8 mouse cellular contexts compared by ENCODE assay signal in genomic region chr2:180966092-180966882, GRCm38 (mm10). TPM values are rescaled to one million over a fixed set of nuclear protein-coding genes. Genes with fewer than 3 reads are reported as not detected.
DNase-seq lines count a peak whose midpoint lies in the region; ATAC-seq and TF ChIP-seq lines count a peak whose summit lies in the region.

No protein-coding gene starts in this region.

- no peak for TF ChIP-seq EP300 in ES-Bruce4 (IDR thresholded peaks at IDR 0.05; ENCODE audit: insufficient read depth, low read depth, low read length)
- no peak for TF ChIP-seq EP300 in stomach, postnatal 0 days (optimal IDR thresholded peaks at IDR 0.05)

- ATAC-seq in heart, embryonic 12.5 days (ENCODE audit: insufficient number of reproducible peaks, low FRiP score) = no peak
- no peak for ATAC-seq in embryonic facial prominence, embryonic 11.5 days (replicated peaks; ENCODE audit: insufficient number of reproducible peaks, low FRiP score, low TSS enrichment, low read depth)
- ATAC-seq in inflammation-experienced regulatory T-cells, adult 6 months = peak; percentile 64
- no peak for ATAC-seq in lung, embryonic 16.5 days (ENCODE audit: low read depth)
- peak; percentile 36; the same call in 1 of the 2 replicates for ATAC-seq in stomach, postnatal 0 days (ENCODE audit: low FRiP score, low TSS enrichment)

- no peak for TF ChIP-seq CTCF in ES-Bruce4 (IDR thresholded peaks at IDR 0.05; ENCODE audit: low read depth, low read length)
- peak; percentile 74 for TF ChIP-seq CTCF in stomach, postnatal 0 days (IDR thresholded peaks at IDR 0.05; ENCODE audit: low read depth)

- peak overlapping the region; percentile 87 for H3K27ac ChIP-seq in heart, embryonic 12.5 days (ENCODE audit: poor library complexity, severe bottlenecking)
- H3K27ac ChIP-seq in ES-Bruce4 (ENCODE audit: insufficient read depth, low read length) = no peak overlapping the region
- no peak overlapping the region; the same call in 1 of the 2 replicates for H3K27ac ChIP-seq in embryonic facial prominence, embryonic 11.5 days (replicated peaks; ENCODE audit: low read depth, low read length)
- peak overlapping the region; percentile 84 for H3K27ac ChIP-seq in lung, embryonic 16.5 days (ENCODE audit: low read length)
- peak overlapping the region; percentile 95 for H3K27ac ChIP-seq in stomach, postnatal 0 days (replicated peaks)

- 14% methylated on average over 14 of the region's 14 CpGs for WGBS in heart, embryonic 12.5 days
- WGBS in embryonic facial prominence, embryonic 11.5 days = 17% methylated on average over 14 of the region's 14 CpGs
- WGBS in lung, embryonic 16.5 days = 11% methylated on average over 14 of the region's 14 CpGs
- 6% methylated on average over 14 of the region's 14 CpGs for WGBS in stomach, postnatal 0 days

- H3K4me1 ChIP-seq in heart, embryonic 12.5 days (replicated peaks) = peaks cover 48% of the 10 kb centered on the region
- H3K4me1 ChIP-seq in ES-Bruce4 (ENCODE audit: control insufficient read depth, insufficient read depth, low read length) = no peaks in the 10 kb centered on the region
- no peaks in the 10 kb centered on the region for H3K4me1 ChIP-seq in embryonic facial prominence, embryonic 11.5 days (ENCODE audit: control insufficient read depth, insufficient read depth, low read length)
- H3K4me1 ChIP-seq in lung, embryonic 16.5 days (replicated peaks; ENCODE audit: control insufficient read depth, insufficient read depth, low read length) = peaks cover 12% of the 10 kb centered on the region
- H3K4me1 ChIP-seq in stomach, postnatal 0 days (replicated peaks; ENCODE audit: control insufficient read depth, insufficient read depth) = no peaks in the 10 kb centered on the region; the same call in 1 of the 2 replicates

- H3K9ac ChIP-seq in heart, embryonic 12.5 days = peak overlapping the region; percentile 98
- peak overlapping the region; percentile 84 for H3K9ac ChIP-seq in ES-Bruce4 (ENCODE audit: low read depth, poor library complexity, severe bottlenecking)
- H3K9ac ChIP-seq in embryonic facial prominence, embryonic 11.5 days (replicated peaks; ENCODE audit: low read length) = peak overlapping the region; percentile 86
- H3K9ac ChIP-seq in lung, embryonic 16.5 days (ENCODE audit: low read length) = peak overlapping the region; percentile 98
- H3K9ac ChIP-seq in stomach, postnatal 0 days (ENCODE audit: low read length) = peak overlapping the region; percentile 97

- no peak for TF ChIP-seq POLR2A in ES-Bruce4 (IDR thresholded peaks at IDR 0.05; ENCODE audit: insufficient read depth, low read length)

- no peak for DNase-seq in heart, postnatal 4 days
- peak; percentile 26 for DNase-seq in embryonic facial prominence, embryonic 11.5 days (ENCODE audit: low spot score)
- peak; percentile 48 for DNase-seq in stomach, postnatal 0 days (ENCODE audit: low spot score)
- DNase-seq in adrenal gland, adult 2 months = no peak

- H3K4me2 ChIP-seq in heart, embryonic 12.5 days = peak overlapping the region; percentile 78
- peak overlapping the region; percentile 68 for H3K4me2 ChIP-seq in embryonic facial prominence, embryonic 11.5 days (ENCODE audit: low read depth, low read length)
- H3K4me2 ChIP-seq in lung, embryonic 16.5 days (ENCODE audit: low read depth, low read length) = peak overlapping the region; percentile 90
- peak overlapping the region; percentile 80 for H3K4me2 ChIP-seq in stomach, postnatal 0 days (replicated peaks; ENCODE audit: low read depth)

- H3K36me3 ChIP-seq in heart, embryonic 12.5 days = peaks cover 23% of the 10 kb centered on the region
- H3K36me3 ChIP-seq in ES-Bruce4 (ENCODE audit: control insufficient read depth, insufficient read depth, low read length, poor library complexity, severe bottlenecking) = 0 out of 2 replicates have a peak, but pooled peaks cover 3% of the 10 kb centered on the region
- H3K36me3 ChIP-seq in embryonic facial prominence, embryonic 11.5 days (replicated peaks; ENCODE audit: control insufficient read depth, insufficient read depth, low read depth, low read length) = no peaks in the 10 kb centered on the region; the same call in 1 of the 2 replicates
- H3K36me3 ChIP-seq in lung, embryonic 16.5 days (ENCODE audit: control insufficient read depth, insufficient read depth, low read length) = peaks cover 11% of the 10 kb centered on the region; the same call in 1 of the 2 replicates
- peaks cover under 1% of the 10 kb centered on the region; the same call in 1 of the 2 replicates for H3K36me3 ChIP-seq in stomach, postnatal 0 days (ENCODE audit: control insufficient read depth, insufficient read depth, low read length)

- no peaks in the 10 kb centered on the region for H3K27me3 ChIP-seq in heart, embryonic 12.5 days (replicated peaks)
- no peaks in the 10 kb centered on the region for H3K27me3 ChIP-seq in ES-Bruce4 (ENCODE audit: control insufficient read depth, insufficient read depth, low read length, poor library complexity, severe bottlenecking)
- H3K27me3 ChIP-seq in embryonic facial prominence, embryonic 11.5 days (ENCODE audit: control insufficient read depth, insufficient read depth, low read length) = no peaks in the 10 kb centered on the region
- H3K27me3 ChIP-seq in lung, embryonic 16.5 days (ENCODE audit: control insufficient read depth, insufficient read depth, low read depth, low read length) = no peaks in the 10 kb centered on the region
- no peaks in the 10 kb centered on the region for H3K27me3 ChIP-seq in stomach, postnatal 0 days (ENCODE audit: control insufficient read depth, insufficient read depth, low read length)

- peak overlapping the region; percentile 92 for H3K4me3 ChIP-seq in heart, embryonic 12.5 days
- H3K4me3 ChIP-seq in ES-Bruce4 (ENCODE audit: low read depth, low read length) = peak overlapping the region; percentile 74
- H3K4me3 ChIP-seq in embryonic facial prominence, embryonic 11.5 days (ENCODE audit: low read depth, low read length) = peak overlapping the region; percentile 83
- H3K4me3 ChIP-seq in lung, embryonic 16.5 days (ENCODE audit: low read length) = peak overlapping the region; percentile 93
- H3K4me3 ChIP-seq in stomach, postnatal 0 days (ENCODE audit: low read depth, low read length) = peak overlapping the region; percentile 90

- H3K9me3 ChIP-seq in heart, embryonic 12.5 days (replicated peaks) = no peaks in the 10 kb centered on the region
- no peaks in the 10 kb centered on the region for H3K9me3 ChIP-seq in ES-Bruce4 (replicated peaks; ENCODE audit: control insufficient read depth, insufficient read depth, low read length, poor library complexity, severe bottlenecking)
- no peaks in the 10 kb centered on the region for H3K9me3 ChIP-seq in embryonic facial prominence, embryonic 11.5 days (replicated peaks; ENCODE audit: control insufficient read depth, low read length)
- no peaks in the 10 kb centered on the region for H3K9me3 ChIP-seq in lung, embryonic 16.5 days (ENCODE audit: control insufficient read depth, low read length)
- H3K9me3 ChIP-seq in stomach, postnatal 0 days (ENCODE audit: control insufficient read depth, low read length) = no peaks in the 10 kb centered on the region

RNA-seq across cellular contexts. Expression of gene Arfgap1, which starts 0.7 kb away (rescaled TPM):
- 87.0 and 88.0 TPM in 2 replicates for polyA plus RNA-seq in heart, embryonic 12.5 days (2016; fragmentation: Nextera tagmentation; extraction: Ambion mirVana)
- 10 to 100 TPM; 64.5 to 64.8 TPM for total RNA-seq in heart, postnatal 4 days (2021)
- 36.4 and 37.2 TPM in 2 replicates for polyA plus RNA-seq in ES-Bruce4 (2011; ENCODE audit: insufficient read depth, insufficient read length, low read depth, missing spikeins)
- 43.2 and 54.4 TPM in 2 replicates for polyA plus RNA-seq in embryonic facial prominence, embryonic 11.5 days (2014; fragmentation: Nextera tagmentation; extraction: Ambion mirVana)
- polyA plus RNA-seq in inflammation-experienced regulatory T-cells, adult 6 months (2017; shearing (Covaris generic)) = 10 to 100 TPM; 51.9 to 68.0 (median 52.9) TPM
- polyA plus RNA-seq in lung, embryonic 16.5 days (2015; fragmentation: Nextera tagmentation; extraction: Ambion mirVana) = 96.2 and 98.6 TPM in 2 replicates
- 45.1 and 45.2 TPM in 2 replicates for polyA plus RNA-seq in stomach, postnatal 0 days (2015; fragmentation: Nextera tagmentation; extraction: Ambion mirVana)
- total RNA-seq in adrenal gland, adult 2 months (2021) = 10 to 100 TPM; 42.6 to 44.7 TPM
- polyA plus RNA-seq in adrenal gland, adult 2 months (2012; rRNA removed) = 49.2 and 49.4 TPM in 2 replicates

RNA-seq across cellular contexts. Expression of gene Nkain4, which starts 11.8 kb away (rescaled TPM):
- polyA plus RNA-seq in heart, embryonic 12.5 days (2016; fragmentation: Nextera tagmentation; extraction: Ambion mirVana) = 36.1 and 37.1 TPM in 2 replicates
- 10 to 100 TPM; 12.5 to 13.4 TPM for total RNA-seq in heart, postnatal 4 days (2021)
- polyA plus RNA-seq in ES-Bruce4 (2011; ENCODE audit: insufficient read depth, insufficient read length, low read depth, missing spikeins) = 7.0 and 9.1 TPM in 2 replicates
- polyA plus RNA-seq in embryonic facial prominence, embryonic 11.5 days (2014; fragmentation: Nextera tagmentation; extraction: Ambion mirVana) = 20.9 and 27.0 TPM in 2 replicates
- not detected for polyA plus RNA-seq in inflammation-experienced regulatory T-cells, adult 6 months (2017; shearing (Covaris generic))
- 98.4 and 106 TPM in 2 replicates for polyA plus RNA-seq in lung, embryonic 16.5 days (2015; fragmentation: Nextera tagmentation; extraction: Ambion mirVana)
- 42.7 and 44.0 TPM in 2 replicates for polyA plus RNA-seq in stomach, postnatal 0 days (2015; fragmentation: Nextera tagmentation; extraction: Ambion mirVana)
- 1 to 10 TPM; 5.0 to 9.5 TPM for total RNA-seq in adrenal gland, adult 2 months (2021)
- polyA plus RNA-seq in adrenal gland, adult 2 months (2012; rRNA removed) = 11.9 and 14.3 TPM in 2 replicates

RNA-seq across cellular contexts. Expression of gene Col20a1, which starts 20.0 kb away (rescaled TPM):
- 0.20 and 0.23 TPM in 2 replicates for polyA plus RNA-seq in heart, embryonic 12.5 days (2016; fragmentation: Nextera tagmentation; extraction: Ambion mirVana)
- under 1 TPM; 0.29 to 0.33 TPM for total RNA-seq in heart, postnatal 4 days (2021)
- polyA plus RNA-seq in ES-Bruce4 (2011; ENCODE audit: insufficient read depth, insufficient read length, low read depth, missing spikeins) = 0.79 and 1.3 TPM in 2 replicates
- polyA plus RNA-seq in embryonic facial prominence, embryonic 11.5 days (2014; fragmentation: Nextera tagmentation; extraction: Ambion mirVana) = 0.83 and 0.85 TPM in 2 replicates
- under 1 TPM in 2 of 3 experiments, not detected in 1; 0.78 to 0.93 TPM for polyA plus RNA-seq in inflammation-experienced regulatory T-cells, adult 6 months (2017; shearing (Covaris generic))
- polyA plus RNA-seq in lung, embryonic 16.5 days (2015; fragmentation: Nextera tagmentation; extraction: Ambion mirVana) = 0.09 and 0.30 TPM in 2 replicates
- polyA plus RNA-seq in stomach, postnatal 0 days (2015; fragmentation: Nextera tagmentation; extraction: Ambion mirVana) = 0.98 and 1.3 TPM in 2 replicates
- 1 to 10 TPM; 1.6 to 3.3 TPM for total RNA-seq in adrenal gland, adult 2 months (2021)
- 4.3 and 5.4 TPM in 2 replicates for polyA plus RNA-seq in adrenal gland, adult 2 months (2012; rRNA removed)

RNA-seq across cellular contexts. Expression of gene Birc7, which starts 37.5 kb away (rescaled TPM):
- polyA plus RNA-seq in heart, embryonic 12.5 days (2016; fragmentation: Nextera tagmentation; extraction: Ambion mirVana) = 0.32 and 0.46 TPM in 2 replicates
- total RNA-seq in heart, postnatal 4 days (2021) = not detected
- polyA plus RNA-seq in ES-Bruce4 (2011; ENCODE audit: insufficient read depth, insufficient read length, low read depth, missing spikeins) = 0.56 and 0.85 TPM in 2 replicates
- polyA plus RNA-seq in embryonic facial prominence, embryonic 11.5 days (2014; fragmentation: Nextera tagmentation; extraction: Ambion mirVana) = 0.18 TPM in 2 replicates
- polyA plus RNA-seq in inflammation-experienced regulatory T-cells, adult 6 months (2017; shearing (Covaris generic)) = not detected
- 0.14 TPM in 1 of 2 replicates, not detected in the other for polyA plus RNA-seq in lung, embryonic 16.5 days (2015; fragmentation: Nextera tagmentation; extraction: Ambion mirVana)
- polyA plus RNA-seq in stomach, postnatal 0 days (2015; fragmentation: Nextera tagmentation; extraction: Ambion mirVana) = 0.06 and 0.11 TPM in 2 replicates
- not detected for total RNA-seq in adrenal gland, adult 2 months (2021)
- polyA plus RNA-seq in adrenal gland, adult 2 months (2012; rRNA removed) = not detected in 2 replicates

RNA-seq across cellular contexts. Expression of gene Ythdf1, which starts 45.5 kb away (rescaled TPM):
- polyA plus RNA-seq in heart, embryonic 12.5 days (2016; fragmentation: Nextera tagmentation; extraction: Ambion mirVana) = 44.9 and 47.0 TPM in 2 replicates
- total RNA-seq in heart, postnatal 4 days (2021) = 10 to 100 TPM; 47.0 to 47.8 TPM
- 103 and 112 TPM in 2 replicates for polyA plus RNA-seq in ES-Bruce4 (2011; ENCODE audit: insufficient read depth, insufficient read length, low read depth, missing spikeins)
- 70.4 and 84.6 TPM in 2 replicates for polyA plus RNA-seq in embryonic facial prominence, embryonic 11.5 days (2014; fragmentation: Nextera tagmentation; extraction: Ambion mirVana)
- 10 to 100 TPM in 2 of 3 experiments, 1 to 10 TPM in 1; 8.7 to 13.0 (median 10.2) TPM for polyA plus RNA-seq in inflammation-experienced regulatory T-cells, adult 6 months (2017; shearing (Covaris generic))
- 13.4 and 14.9 TPM in 2 replicates for polyA plus RNA-seq in lung, embryonic 16.5 days (2015; fragmentation: Nextera tagmentation; extraction: Ambion mirVana)
- polyA plus RNA-seq in stomach, postnatal 0 days (2015; fragmentation: Nextera tagmentation; extraction: Ambion mirVana) = 26.2 and 27.6 TPM in 2 replicates
- total RNA-seq in adrenal gland, adult 2 months (2021) = 10 to 100 TPM; 41.8 to 57.9 TPM
- 18.1 and 29.5 TPM in 2 replicates for polyA plus RNA-seq in adrenal gland, adult 2 months (2012; rRNA removed)

Comparison
In these comparisons a context has a peak if more than half of its experiments do, and no peak if none do; other contexts are left out.
1. ATAC-seq: peak in inflammation-experienced regulatory T-cells, adult 6 months (single experiment) and stomach, postnatal 0 days (single experiment); none in heart, embryonic 12.5 days (single experiment), embryonic facial prominence, embryonic 11.5 days (single experiment) and lung, embryonic 16.5 days (single experiment).
2. H3K27ac ChIP-seq: peak in heart, embryonic 12.5 days (single experiment), lung, embryonic 16.5 days (single experiment) and stomach, postnatal 0 days (single experiment); none in ES-Bruce4 (single experiment) and embryonic facial prominence, embryonic 11.5 days (single experiment).
3. DNase-seq: peak in embryonic facial prominence, embryonic 11.5 days (single experiment) and stomach, postnatal 0 days (single experiment); none in heart, postnatal 4 days (single experiment) and adrenal gland, adult 2 months (single experiment).
4. Peak in every context shown above with its lines, with median percentiles within 50 percentile points of each other: H3K4me2 ChIP-seq, H3K4me3 ChIP-seq and H3K9ac ChIP-seq.